In the genomic region with DNA sequence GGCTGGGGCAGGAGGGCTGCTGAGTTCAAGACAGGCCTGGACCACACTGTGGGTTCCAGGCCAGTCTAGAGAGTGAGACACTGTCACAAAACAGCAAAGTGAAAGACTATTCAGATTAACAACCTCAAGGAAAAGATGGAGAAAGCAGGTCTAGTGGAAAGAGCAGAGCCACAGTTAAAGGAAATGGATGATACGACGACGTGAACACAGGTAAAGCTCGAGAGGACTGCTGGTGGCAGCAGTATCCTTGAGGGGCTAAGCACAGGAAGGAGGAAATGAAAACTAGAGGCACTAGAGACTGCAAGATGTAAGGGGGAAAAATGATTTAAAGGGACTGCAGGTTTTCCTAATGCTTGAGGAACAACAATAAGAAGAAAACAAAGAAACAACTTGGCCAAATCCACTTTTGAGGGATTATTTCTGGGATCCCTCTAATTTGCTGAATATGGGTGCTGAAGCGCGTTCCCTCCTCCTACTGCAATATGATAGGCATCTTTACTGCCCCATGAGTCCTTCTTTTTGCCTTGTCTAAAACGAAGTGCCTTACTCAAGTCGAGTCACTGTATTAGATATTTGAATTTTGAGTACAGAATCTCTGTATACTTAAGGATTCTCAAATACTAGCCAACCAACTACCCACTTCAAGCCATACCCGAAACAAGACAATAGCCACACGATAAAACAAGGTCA, we compare ENCODE assay signal across 8 mouse cellular contexts. TPM values are rescaled to one million over a fixed set of nuclear protein-coding genes. Genes with fewer than 3 reads are reported as not detected.
DNase-seq lines count a peak whose midpoint lies in the region; ATAC-seq and TF ChIP-seq lines count a peak whose summit lies in the region.

No protein-coding gene starts in this region.

- peak overlapping the region; percentile 97 for H3K4me3 ChIP-seq in heart, postnatal 0 days (ENCODE audit: low read depth, low read length)
- peak overlapping the region; percentile 87 for H3K4me3 ChIP-seq in G1E (ENCODE audit: low read depth, low read length)
- peak overlapping the region; percentile 94 for H3K4me3 ChIP-seq in forebrain, postnatal 0 days (ENCODE audit: low read depth, low read length)
- peak overlapping the region; percentile 98 for H3K4me3 ChIP-seq in midbrain, embryonic 11.5 days (ENCODE audit: low read depth, low read length)

- H3K27me3 ChIP-seq in heart, postnatal 0 days (ENCODE audit: control insufficient read depth, insufficient read depth, low read length) = no peaks in the 10 kb centered on the region
- H3K27me3 ChIP-seq in G1E (ENCODE audit: insufficient read depth, low read length) = peaks cover 10% of the 10 kb centered on the region
- no peaks in the 10 kb centered on the region for H3K27me3 ChIP-seq in forebrain, postnatal 0 days (ENCODE audit: insufficient read depth, low read length)
- H3K27me3 ChIP-seq in midbrain, embryonic 11.5 days (ENCODE audit: control insufficient read depth, insufficient read depth, low read length) = no peaks in the 10 kb centered on the region

- peak overlapping the region; percentile 97 for H3K9ac ChIP-seq in heart, postnatal 0 days (replicated peaks; ENCODE audit: low read depth, low read length)
- peak overlapping the region; percentile 75 for H3K9ac ChIP-seq in forebrain, postnatal 0 days
- peak overlapping the region; percentile 91 for H3K9ac ChIP-seq in midbrain, embryonic 11.5 days (ENCODE audit: low read length)

- no peaks in the 10 kb centered on the region for H3K9me3 ChIP-seq in heart, postnatal 0 days (replicated peaks; ENCODE audit: control insufficient read depth, low read length)
- H3K9me3 ChIP-seq in G1E (replicated peaks) = no peaks in the 10 kb centered on the region
- H3K9me3 ChIP-seq in forebrain, postnatal 0 days (ENCODE audit: low read length) = no peaks in the 10 kb centered on the region
- no peaks in the 10 kb centered on the region for H3K9me3 ChIP-seq in midbrain, embryonic 11.5 days (ENCODE audit: control insufficient read depth, low read length)

- H3K36me3 ChIP-seq in heart, postnatal 0 days (replicated peaks; ENCODE audit: control insufficient read depth, insufficient read depth, low read length) = no peaks in the 10 kb centered on the region
- peaks cover 36% of the 10 kb centered on the region for H3K36me3 ChIP-seq in G1E (replicated peaks)
- H3K36me3 ChIP-seq in forebrain, postnatal 0 days (ENCODE audit: insufficient read depth) = no peaks in the 10 kb centered on the region
- no peaks in the 10 kb centered on the region for H3K36me3 ChIP-seq in midbrain, embryonic 11.5 days (ENCODE audit: control insufficient read depth, insufficient read depth, low read length)

- TF ChIP-seq EP300 in heart, postnatal 0 days (IDR thresholded peaks at IDR 0.05; ENCODE audit: low read depth) = no peak

- peak; percentile 11 for DNase-seq in heart, postnatal 0 days (ENCODE audit: low spot score)
- DNase-seq in heart, postnatal 36 days = no peak
- DNase-seq in G1E (ENCODE audit: low spot score) = peak; percentile 6
- no peak for DNase-seq in forebrain, postnatal 0 days
- no peak for DNase-seq in midbrain, embryonic 11.5 days (ENCODE audit: low spot score, missing footprints)
- no peak for DNase-seq in MN1 (ENCODE audit: low spot score)
- no peak for DNase-seq in gastrocnemius, postnatal 36 days
- DNase-seq in left cerebral cortex, adult 11 months (ENCODE audit: low spot score) = no peak

- peaks cover 8% of the 10 kb centered on the region for H3K4me1 ChIP-seq in heart, postnatal 0 days (ENCODE audit: control insufficient read depth, insufficient read depth)
- H3K4me1 ChIP-seq in G1E (ENCODE audit: insufficient read depth, low read depth, low read length) = peaks cover 42% of the 10 kb centered on the region
- peaks cover 4% of the 10 kb centered on the region; the same call in 1 of the 2 replicates for H3K4me1 ChIP-seq in forebrain, postnatal 0 days (ENCODE audit: insufficient read depth)
- H3K4me1 ChIP-seq in midbrain, embryonic 11.5 days (ENCODE audit: control insufficient read depth, insufficient read depth, low read length) = peaks cover 13% of the 10 kb centered on the region

- intact Hi-C loops in heart, postnatal 36 days (cut with DNase I) = loop anchor here (1.0 kb wide), 1 partner anchor 31 kb away; the partner anchor contains the start of gene Ndufs5
- intact Hi-C loops in gastrocnemius, postnatal 36 days (cut with DNase I) = no loop called here

- H3K27ac ChIP-seq in heart, postnatal 0 days (ENCODE audit: low read depth) = peak overlapping the region; percentile 26
- peak overlapping the region; percentile 84 for H3K27ac ChIP-seq in forebrain, postnatal 0 days (ENCODE audit: low read depth, low read length)
- no peak overlapping the region for H3K27ac ChIP-seq in midbrain, embryonic 11.5 days (ENCODE audit: low read depth, low read length)

- ATAC-seq in heart, postnatal 0 days (ENCODE audit: insufficient read depth, low read depth) = no peak
- no peak for ATAC-seq in G1E (ENCODE audit: extremely low read depth, insufficient number of reproducible peaks, low FRiP score, poor library complexity, severe bottlenecking)
- ATAC-seq in forebrain, postnatal 0 days = no peak
- ATAC-seq in midbrain, embryonic 11.5 days (ENCODE audit: low FRiP score) = no peak

- WGBS in heart, postnatal 0 days = 12% methylated on average over 10 of the region's 10 CpGs
- WGBS in forebrain, postnatal 0 days = 9% methylated on average over 10 of the region's 10 CpGs
- WGBS in midbrain, embryonic 11.5 days = 22% methylated on average over 10 of the region's 10 CpGs

- H3K4me2 ChIP-seq in heart, postnatal 0 days (ENCODE audit: low read depth, low read length) = peak overlapping the region; percentile 95
- H3K4me2 ChIP-seq in forebrain, postnatal 0 days (ENCODE audit: low read depth) = peak overlapping the region; percentile 63
- H3K4me2 ChIP-seq in midbrain, embryonic 11.5 days = peak overlapping the region; percentile 62

- TF ChIP-seq CTCF in heart, postnatal 0 days (IDR thresholded peaks at IDR 0.05; ENCODE audit: low read depth) = no peak
- no peak for TF ChIP-seq CTCF in G1E (IDR thresholded peaks at IDR 0.05; ENCODE audit: low read depth, low read length)
- TF ChIP-seq CTCF in forebrain, postnatal 0 days (IDR thresholded peaks at IDR 0.05; ENCODE audit: low read depth) = peak; percentile 21; the same call in 1 of the 2 replicates

RNA-seq across cellular contexts. Expression of gene Akirin1, which starts 1.3 kb away (rescaled TPM):
- total RNA-seq in heart, postnatal 0 days (2014; rRNA removed; ENCODE audit: low replicate concordance) = 33.5 and 65.5 TPM in 2 replicates
- 43.4 and 54.2 TPM in 2 replicates for polyA plus RNA-seq in heart, postnatal 0 days (2015; fragmentation: Nextera tagmentation; extraction: Ambion mirVana)
- 10 to 100 TPM; 21.6 to 22.8 TPM for total RNA-seq in heart, postnatal 36 days (2021)
- 67.6 and 70.1 TPM in 2 replicates for total RNA-seq in G1E (2014; fragmentation: Nextera tagmentation)
- 61.8 and 68.4 TPM in 2 replicates for total RNA-seq in G1E (2017)
- 179 and 257 TPM in 2 replicates for polyA plus RNA-seq in G1E (2012)
- 60.7 and 64.1 TPM in 2 replicates for total RNA-seq in forebrain, postnatal 0 days (2014; rRNA removed)
- 65.9 and 69.0 TPM in 2 replicates for polyA plus RNA-seq in forebrain, postnatal 0 days (2015; fragmentation: Nextera tagmentation; extraction: Ambion mirVana)
- 108 and 120 TPM in 2 replicates for polyA plus RNA-seq in midbrain, embryonic 11.5 days (2014; fragmentation: Nextera tagmentation; extraction: Ambion mirVana)
- total RNA-seq in gastrocnemius, postnatal 36 days (2021) = 10 to 100 TPM; 19.3 to 24.3 TPM

RNA-seq across cellular contexts. Expression of gene Ndufs5, which starts 30.9 kb away (rescaled TPM):
- 144 and 214 TPM in 2 replicates for total RNA-seq in heart, postnatal 0 days (2014; rRNA removed; ENCODE audit: low replicate concordance)
- 953 and 982 TPM in 2 replicates for polyA plus RNA-seq in heart, postnatal 0 days (2015; fragmentation: Nextera tagmentation; extraction: Ambion mirVana)
- 100 to 1,000 TPM; 432 to 469 TPM for total RNA-seq in heart, postnatal 36 days (2021)
- total RNA-seq in G1E (2014; fragmentation: Nextera tagmentation) (5.8 and 6.6 TPM in 2 replicates), G1E (2017) (80.6 and 87.6 TPM in 2 replicates)
- polyA plus RNA-seq in G1E (2012) = 52.2 and 74.9 TPM in 2 replicates
- 161 and 279 TPM in 2 replicates for total RNA-seq in forebrain, postnatal 0 days (2014; rRNA removed)
- 536 and 634 TPM in 2 replicates for polyA plus RNA-seq in forebrain, postnatal 0 days (2015; fragmentation: Nextera tagmentation; extraction: Ambion mirVana)
- polyA plus RNA-seq in midbrain, embryonic 11.5 days (2014; fragmentation: Nextera tagmentation; extraction: Ambion mirVana) = 301 and 315 TPM in 2 replicates
- total RNA-seq in gastrocnemius, postnatal 36 days (2021) = 100 to 1,000 TPM; 246 to 272 TPM

RNA-seq across cellular contexts. Expression of gene Rhbdl2, which starts 38.8 kb away (rescaled TPM):
- total RNA-seq in heart, postnatal 0 days (2014; rRNA removed; ENCODE audit: low replicate concordance) = 0.95 TPM in 1 of 2 replicates, not detected in the other
- 0.81 and 1.1 TPM in 2 replicates for polyA plus RNA-seq in heart, postnatal 0 days (2015; fragmentation: Nextera tagmentation; extraction: Ambion mirVana)
- total RNA-seq in heart, postnatal 36 days (2021) = not detected
- total RNA-seq in G1E (2014; fragmentation: Nextera tagmentation) (not detected in 2 replicates), G1E (2017) (0.11 TPM in 1 of 2 replicates, not detected in the other)
- polyA plus RNA-seq in G1E (2012) = not detected in 2 replicates
- 0.48 and 0.54 TPM in 2 replicates for total RNA-seq in forebrain, postnatal 0 days (2014; rRNA removed)
- 0.73 and 0.86 TPM in 2 replicates for polyA plus RNA-seq in forebrain, postnatal 0 days (2015; fragmentation: Nextera tagmentation; extraction: Ambion mirVana)
- 0.30 and 0.44 TPM in 2 replicates for polyA plus RNA-seq in midbrain, embryonic 11.5 days (2014; fragmentation: Nextera tagmentation; extraction: Ambion mirVana)
- total RNA-seq in gastrocnemius, postnatal 36 days (2021) = not detected

Comparison
In these comparisons a context has a peak if more than half of its experiments do, and no peak if none do; other contexts are left out.
1. DNase-seq: peak in heart, postnatal 0 days (single experiment) and G1E (single experiment); none in heart, postnatal 36 days (0 of 2), forebrain, postnatal 0 days (single experiment), midbrain, embryonic 11.5 days (single experiment), MN1 (single experiment), gastrocnemius, postnatal 36 days (0 of 2) and left cerebral cortex, adult 11 months (single experiment).
2. Peak in every context shown above with its lines, with median percentiles within 50 percentile points of each other: H3K4me2 ChIP-seq, H3K4me3 ChIP-seq and H3K9ac ChIP-seq.